Mouse (Mus musculus) intestine, embryonic 16.5 days (tissue): ENCODE measurements around the gene Ppp1r10. TPM values are rescaled to one million over a fixed set of nuclear protein-coding genes. Genes with fewer than 3 reads are reported as not detected.
A peak's percentile ranks its signal among the peaks of the same experiment; 100 is the strongest.
"Not testable (repeated sequence)": the region's sequence is repeated elsewhere in the genome, so short reads cannot be mapped to it uniquely, and the experiment has no call there.

Experiments used
- ATAC-seq: fragments of 200-750 bp; cut with Nextera tagmentation; 2 replicates; pipeline ENCODE4 v1.8.0; 2017; ENCODE audit warnings: moderate TSS enrichment, moderate library complexity
- H3K27ac ChIP-seq: fragments of 300-500 bp; sonication (generic); 2 replicates; pipeline ENCODE4 v1.5.1; 2014; ENCODE audit warnings: mild to moderate bottlenecking, low read length
- H3K27me3 ChIP-seq: fragments of 300-500 bp; sonication (generic); replicated peaks from 2 replicates; pipeline ENCODE4 v1.6.1; 2014; ENCODE audit warnings: low read length, control low read depth, mixed read lengths; ENCODE audit not compliant: control insufficient read depth, insufficient read depth
- H3K36me3 ChIP-seq: fragments of 300-500 bp; sonication (generic); 2 replicates; pipeline ENCODE4 v1.6.1; 2014; ENCODE audit warnings: low read length, control low read depth; ENCODE audit not compliant: control insufficient read depth, insufficient read depth
- H3K4me1 ChIP-seq: fragments of 300-500 bp; sonication (generic); 2 replicates; pipeline ENCODE4 v1.6.1; 2014; ENCODE audit warnings: low read length, control low read depth, mixed read lengths; ENCODE audit not compliant: control insufficient read depth, insufficient read depth
- H3K4me2 ChIP-seq: fragments of 300-500 bp; sonication (generic); 2 replicates; pipeline ENCODE4 v1.6.1; 2014; ENCODE audit warnings: low read depth, low read length, control low read depth
- H3K4me3 ChIP-seq: fragments of 300-500 bp; sonication (generic); 2 replicates; pipeline ENCODE4 v1.5.1; 2014; ENCODE audit warnings: mild to moderate bottlenecking, low read length
- H3K9ac ChIP-seq: fragments of 300-500 bp; sonication (generic); 2 replicates; pipeline ENCODE4 v1.6.1; 2014; ENCODE audit warnings: low read depth, low read length
- H3K9me3 ChIP-seq: fragments of 300-500 bp; sonication (generic); 2 replicates; pipeline ENCODE4 v1.6.1; 2016; ENCODE audit warnings: low read length, control low read depth; ENCODE audit not compliant: control insufficient read depth
- WGBS: fragments of 180-500 bp; shearing (Covaris S2); extraction: QIAGEN DNeasy Blood & Tissue Kit; methylation state at CpG from one replicate; pipeline ENCODE4 v1.1.7; 2014; 5-methylcytosine and 5-hydroxymethylcytosine counted together
- polyA plus RNA-seq: library from polyadenylated mRNA; unstranded; fragments of >200 nt; fragmentation: Nextera tagmentation; extraction: Ambion mirVana; gene quantifications from 2 replicates; pipeline ENCODE4 v1.2.1, GENCODE M21; 2015

The Ppp1r10 gene
- polyA plus RNA-seq, 1 experiment from 2014 or later: 28.8 TPM

- not testable (repeated sequence) for ATAC-seq, H3K4me2 ChIP-seq, H3K9me3 ChIP-seq, H3K4me1 ChIP-seq, H3K27me3 ChIP-seq, H3K9ac ChIP-seq, H3K27ac ChIP-seq, H3K4me3 ChIP-seq, H3K36me3 ChIP-seq
Observed at GRCm38 (mm10) chr17:35950946-35951345, 34.7 kb downstream of the Ppp1r10 start.

DNA sequence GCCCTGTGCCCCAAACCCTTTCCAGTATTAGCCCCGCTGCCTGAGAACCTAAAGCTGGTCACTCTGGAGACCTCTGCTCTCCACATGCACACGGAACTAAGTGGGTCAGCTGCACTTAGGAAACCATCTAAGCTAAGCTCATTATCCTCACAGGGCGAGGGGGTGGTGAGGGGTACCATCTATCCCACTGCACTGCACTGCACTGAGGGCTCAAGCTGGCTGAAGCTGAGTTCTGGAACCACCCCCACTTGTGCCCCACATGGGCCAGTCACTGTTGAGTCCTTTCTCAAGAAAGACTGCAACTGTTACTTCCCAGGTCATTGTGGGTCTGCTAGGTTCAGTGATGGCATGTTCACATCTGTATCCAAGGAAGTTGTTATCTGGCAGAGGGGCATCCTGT, 36.3 kb downstream of the Ppp1r10 start:
- not testable (repeated sequence) for H3K9ac ChIP-seq, H3K4me2 ChIP-seq, H3K4me3 ChIP-seq, H3K27me3 ChIP-seq, H3K4me1 ChIP-seq, H3K9me3 ChIP-seq, H3K27ac ChIP-seq, ATAC-seq
- 93% methylated on average over 2 of the region's 3 CpGs for WGBS
- H3K36me3 ChIP-seq: peaks cover 11% of the 10 kb centered on the region

DNA sequence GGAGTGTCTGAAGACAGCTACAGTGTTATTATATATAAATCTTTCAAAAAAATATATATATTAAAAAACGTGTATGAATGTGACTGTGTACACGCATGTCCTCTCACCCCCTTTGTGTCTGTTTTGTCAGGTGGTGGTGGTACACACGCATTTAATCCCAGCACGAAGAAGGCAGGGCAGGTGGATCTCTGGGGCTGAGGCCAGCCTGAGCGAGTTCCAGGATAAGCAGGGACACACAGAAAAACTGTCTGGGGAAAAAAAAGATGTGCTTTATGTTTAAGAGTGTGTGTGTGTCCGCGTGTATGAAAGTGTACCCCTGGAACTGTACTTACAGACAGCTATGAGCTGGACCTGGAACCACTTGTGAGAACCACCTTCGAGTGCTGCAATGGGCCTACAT, 38.4 kb downstream of the Ppp1r10 start:
- no peak overlapping the region for H3K9ac ChIP-seq
- H3K4me1 ChIP-seq: no peaks in the 10 kb centered on the region
- peaks cover 28% of the 10 kb centered on the region for H3K36me3 ChIP-seq
- no peak overlapping the region for H3K27ac ChIP-seq
- H3K4me2 ChIP-seq: no peak overlapping the region
- no peak for ATAC-seq
- H3K9me3 ChIP-seq: no peaks in the 10 kb centered on the region
- no peaks in the 10 kb centered on the region for H3K27me3 ChIP-seq
- WGBS: 77% methylated on average over 8 of the region's 8 CpGs
- no peak overlapping the region for H3K4me3 ChIP-seq

DNA sequence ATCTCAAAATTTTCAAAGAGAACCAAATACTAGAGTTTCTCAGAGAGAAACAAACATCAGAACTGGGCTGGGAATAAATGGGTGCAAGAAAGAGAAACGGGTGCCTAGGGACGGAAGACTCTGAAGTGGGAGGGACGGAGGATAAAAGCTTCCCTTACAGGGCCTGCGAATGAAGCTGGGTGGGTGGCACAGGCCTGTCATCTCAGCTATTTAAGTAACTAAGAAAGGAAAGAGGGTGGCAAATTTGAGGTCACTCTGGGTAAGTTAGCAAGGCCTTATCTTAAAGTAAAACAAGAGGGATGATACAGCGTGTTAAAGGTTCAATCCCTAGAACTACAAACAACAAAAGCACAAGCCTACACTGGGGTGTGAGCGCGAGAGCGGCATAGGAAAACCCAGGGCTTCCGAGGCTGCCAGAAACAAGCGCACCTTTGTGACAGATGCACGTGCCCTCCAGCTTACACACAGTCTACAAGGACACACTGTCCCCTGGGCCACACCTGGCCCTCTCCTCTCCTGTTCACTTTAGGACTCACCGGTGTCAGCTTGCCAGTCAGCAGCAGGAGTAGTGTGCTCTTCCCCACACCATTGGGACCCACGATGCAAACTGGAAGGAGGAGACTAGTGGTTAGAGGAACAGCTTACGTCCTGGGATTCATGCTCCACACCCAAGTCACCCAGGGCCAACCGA, 42.4 kb downstream of the Ppp1r10 start:
- Histone ChIP-seq H3K4me2 (no peak overlapping the region), H3K4me1 (no peaks in the 10 kb centered on the region), H3K4me3 (no peak overlapping the region), H3K27ac (no peak overlapping the region), H3K27me3 (no peaks in the 10 kb centered on the region), H3K9me3 (no peaks in the 10 kb centered on the region), H3K9ac (no peak overlapping the region), H3K36me3 (peaks cover 49% of the 10 kb centered on the region)
- ATAC-seq: no peak
- WGBS: 95% methylated on average over 15 of the region's 15 CpGs

- no peak overlapping the region for H3K4me3 ChIP-seq
- H3K9ac ChIP-seq: no peak overlapping the region
- WGBS: 96% methylated on average over 10 of the region's 10 CpGs
- H3K27ac ChIP-seq: no peak overlapping the region
- H3K36me3 ChIP-seq: peaks cover 35% of the 10 kb centered on the region
- peaks cover 2% of the 10 kb centered on the region for H3K4me1 ChIP-seq
- no peak for ATAC-seq
- H3K9me3 ChIP-seq: no peaks in the 10 kb centered on the region
- H3K4me2 ChIP-seq: no peak overlapping the region
- H3K27me3 ChIP-seq: no peaks in the 10 kb centered on the region
Observed at GRCm38 (mm10) chr17:35963279-35963678, 47.0 kb downstream of the Ppp1r10 start.

DNA sequence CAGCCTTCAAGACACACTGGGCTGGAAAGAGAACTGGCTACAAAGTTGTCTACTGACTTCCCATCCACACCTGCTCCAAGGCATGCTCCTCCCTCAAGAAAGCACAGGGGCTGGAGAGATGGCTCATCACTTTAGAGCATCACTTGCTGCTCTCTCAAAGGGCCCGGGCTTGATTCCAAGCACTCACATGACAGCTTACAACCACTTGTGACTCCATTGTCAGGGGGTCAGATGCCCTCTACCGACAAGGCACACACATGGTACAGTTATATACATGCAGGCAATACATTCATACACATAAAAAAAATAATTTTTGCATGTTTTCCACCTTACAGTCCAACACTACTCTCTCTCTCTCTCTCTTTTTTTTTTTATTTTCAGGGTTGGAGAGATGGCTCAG, 51.4 kb downstream of the Ppp1r10 start:
- WGBS: 86% methylated on average over 2 of the region's 2 CpGs

DNA sequence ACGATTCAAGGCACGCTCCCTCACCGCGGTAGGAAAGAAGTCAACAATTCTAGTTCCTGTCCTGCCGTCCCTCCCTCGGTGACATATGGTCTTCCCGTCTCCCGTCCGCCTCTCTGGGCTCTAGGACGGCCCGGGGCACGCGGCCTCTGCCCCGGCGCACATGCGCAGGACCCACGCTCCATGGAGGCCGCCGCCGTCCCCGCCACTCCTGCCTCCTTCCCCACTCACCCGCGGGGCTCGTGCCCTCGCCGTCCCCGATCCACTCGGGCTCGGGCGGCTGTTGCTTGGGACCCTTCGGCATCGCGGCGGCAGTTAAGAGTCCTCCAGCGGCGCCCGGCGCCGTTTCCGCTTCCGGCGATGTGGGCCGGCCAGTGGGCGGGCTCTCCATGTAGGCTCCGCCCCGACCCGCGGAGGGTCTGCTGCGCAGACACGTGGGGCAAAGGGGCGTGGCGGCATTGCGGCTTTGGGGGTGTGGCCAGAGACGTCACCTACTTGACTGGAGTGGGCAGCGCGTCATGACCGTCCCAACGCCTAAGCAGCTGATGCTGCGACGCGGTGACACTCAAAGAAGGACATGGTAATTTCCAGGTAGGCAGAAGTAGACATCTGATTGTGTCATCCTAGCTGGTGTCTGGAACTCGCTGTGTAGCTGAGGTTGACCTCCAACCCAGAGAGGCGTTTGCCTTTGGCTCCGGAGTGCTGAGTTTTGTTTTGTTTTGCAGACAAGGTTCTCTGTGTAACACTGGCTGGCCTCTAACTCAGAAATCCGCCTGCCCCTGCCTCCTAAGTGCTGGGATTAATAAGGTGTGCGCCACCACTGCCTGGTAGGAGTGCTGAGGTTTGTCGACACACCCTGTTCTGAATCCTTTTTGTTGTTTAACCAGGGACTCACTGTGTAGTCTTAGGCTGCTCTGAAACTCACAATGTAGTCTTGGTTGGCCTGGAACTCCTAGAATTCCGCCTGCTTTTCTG, 53.5 kb downstream of the Ppp1r10 start, which contains the start of gene Abcf1:
Gene Abcf1 (minus strand): TSS at position 344 of the 972 bp plus-strand sequence.
- H3K4me1 ChIP-seq: peaks cover 16% of the 10 kb centered on the region
- H3K9ac ChIP-seq: peak within 1 kb of the TSS; percentile 92
- peak within 1 kb of the TSS; percentile 84 for H3K27ac ChIP-seq
- H3K27me3 ChIP-seq: no peaks in the 10 kb centered on the region
- 0 out of 2 replicates have a peak, but pooled peaks cover 5% of the 10 kb centered on the region for H3K36me3 ChIP-seq
- peak; percentile 98 for ATAC-seq
- no peaks in the 10 kb centered on the region for H3K9me3 ChIP-seq
- peak within 1 kb of the TSS; percentile 98 for H3K4me3 ChIP-seq
- H3K4me2 ChIP-seq: peak within 1 kb of the TSS; percentile 83
- 1% methylated on average over 68 of the region's 68 CpGs for WGBS

More for the DNA sequence above, 51.4 kb downstream of the Ppp1r10 start:
- H3K9ac ChIP-seq: no peak overlapping the region
- peaks cover 12% of the 10 kb centered on the region for H3K36me3 ChIP-seq
- H3K4me3 ChIP-seq: no peak overlapping the region
- ATAC-seq: no peak
- no peaks in the 10 kb centered on the region for H3K27me3 ChIP-seq
- H3K4me1 ChIP-seq: peaks cover 16% of the 10 kb centered on the region
- no peak overlapping the region for H3K27ac ChIP-seq
- H3K9me3 ChIP-seq: no peaks in the 10 kb centered on the region
- no peak overlapping the region for H3K4me2 ChIP-seq

DNA sequence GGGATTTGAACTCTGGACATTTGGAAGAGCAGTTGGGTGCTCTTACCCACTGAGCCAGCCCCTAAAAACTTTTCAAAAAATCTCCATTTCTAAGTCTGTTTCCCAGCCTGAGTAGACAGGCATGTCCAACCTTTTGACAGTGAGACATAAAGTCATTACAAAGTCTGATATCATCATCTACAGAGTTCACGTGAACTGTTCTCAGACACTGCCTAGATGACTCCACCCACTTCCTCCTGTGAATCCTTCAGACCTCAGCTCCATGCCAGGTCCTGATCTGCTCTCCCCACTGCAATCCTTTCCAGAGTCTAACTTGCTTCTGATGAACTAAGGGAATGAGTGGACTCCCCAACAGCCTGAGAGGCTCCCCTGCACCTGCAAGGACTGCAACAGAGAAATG, 55.9 kb downstream of the Ppp1r10 start:
- Histone ChIP-seq H3K27ac (no peak overlapping the region), H3K36me3 (0 out of 2 replicates have a peak, but pooled peaks cover 5% of the 10 kb centered on the region), H3K9me3 (no peaks in the 10 kb centered on the region), H3K4me1 (peaks cover 16% of the 10 kb centered on the region), H3K27me3 (no peaks in the 10 kb centered on the region), H3K4me3 (no peak overlapping the region), H3K9ac (no peak overlapping the region), H3K4me2 (no peak overlapping the region)
- 37% methylated on average over 1 of the region's 1 CpGs for WGBS
- ATAC-seq: no peak

GRCm38 (mm10) chr17:35978811-35979400, 62.7 kb downstream of the Ppp1r10 start:
- Histone ChIP-seq H3K4me3 (peak overlapping the region; percentile 91), H3K9ac (peak overlapping the region; percentile 89), H3K9me3 (no peaks in the 10 kb centered on the region), H3K36me3 (peaks cover 10% of the 10 kb centered on the region), H3K27ac (peak overlapping the region; percentile 96), H3K27me3 (no peaks in the 10 kb centered on the region), H3K4me1 (peaks cover 15% of the 10 kb centered on the region), H3K4me2 (peak overlapping the region; percentile 51)
- ATAC-seq: peak; percentile 49
- under 1% methylated on average over 41 of the region's 41 CpGs for WGBS
